Mouse (Mus musculus) midbrain, embryonic 15.5 days (tissue): Measurements from ENCODE around the gene Lsm2. TPM values are rescaled to one million over a fixed set of nuclear protein-coding genes. Genes with fewer than 3 reads are reported as not detected.
A peak's percentile ranks its signal among the peaks of the same experiment; 100 is the strongest.
"Not testable (repeated sequence)": the region's sequence is repeated elsewhere in the genome, so short reads cannot be mapped to it uniquely, and the experiment has no call there.

Experiments
- ATAC-seq: fragments of 200-750 bp; cut with Nextera tagmentation; replicated peaks from 2 replicates; pipeline ENCODE4 v1.8.0; 2017; ENCODE audit warnings: moderate TSS enrichment
- H3K27ac ChIP-seq: fragments of 300-500 bp; sonication (generic); 2 replicates; pipeline ENCODE4 v1.5.1; 2015; ENCODE audit warnings: mild to moderate bottlenecking, inconsistent platforms
- H3K27me3 ChIP-seq: fragments of 300-500 bp; sonication (generic); replicated peaks from 2 replicates; pipeline ENCODE4 v1.6.1; 2015; ENCODE audit warnings: inconsistent platforms
- H3K36me3 ChIP-seq: fragments of 300-500 bp; sonication (generic); replicated peaks from 2 replicates; pipeline ENCODE4 v1.6.1; 2015; ENCODE audit warnings: inconsistent platforms
- H3K4me1 ChIP-seq: fragments of 300-500 bp; sonication (generic); 2 replicates; pipeline ENCODE4 v1.6.1; 2015; ENCODE audit warnings: inconsistent platforms
- H3K4me2 ChIP-seq: fragments of 300-500 bp; sonication (generic); 2 replicates; pipeline ENCODE4 v1.6.1; 2015; ENCODE audit warnings: inconsistent platforms, mild to moderate bottlenecking, moderate library complexity
- H3K4me3 ChIP-seq: fragments of 300-500 bp; sonication (generic); 2 replicates; pipeline ENCODE4 v1.5.1; 2015; ENCODE audit warnings: mild to moderate bottlenecking, inconsistent platforms
- H3K9ac ChIP-seq: fragments of 300-500 bp; sonication (generic); 2 replicates; pipeline ENCODE4 v1.6.1; 2015; ENCODE audit warnings: mild to moderate bottlenecking, inconsistent platforms
- H3K9me3 ChIP-seq: fragments of 300-500 bp; sonication (generic); 2 replicates; pipeline ENCODE4 v1.6.1; 2016; ENCODE audit warnings: inconsistent platforms
- WGBS: fragments of 180-500 bp; shearing (Covaris S2); methylation state at CpG from one replicate; pipeline ENCODE4 v1.1.7; 2015; ENCODE audit warnings: mixed read lengths; 5-methylcytosine and 5-hydroxymethylcytosine counted together
- polyA plus RNA-seq: library from polyadenylated mRNA; unstranded; fragments of >200 nt; fragmentation: Nextera tagmentation; extraction: Ambion mirVana; gene quantifications from 2 replicates; pipeline ENCODE4 v1.2.1, GENCODE M21; 2015

Gene Lsm2
- polyA plus RNA-seq, 1 experiment from 2014 or later: 103 TPM

- Histone ChIP-seq H3K27ac (no peak overlapping the region), H3K9ac (no peak overlapping the region), H3K36me3 (no peaks in the 10 kb centered on the region), H3K27me3 (no peaks in the 10 kb centered on the region), H3K9me3 (no peaks in the 10 kb centered on the region), H3K4me3 (no peak overlapping the region), H3K4me2 (no peak overlapping the region), H3K4me1 (peaks cover 14% of the 10 kb centered on the region)
- no peak for ATAC-seq
- 84% methylated on average over 3 of the region's 3 CpGs for WGBS
Observed at GRCm38 (mm10) chr17:34975581-34976492, 5.8 kb upstream of the Lsm2 start.

DNA sequence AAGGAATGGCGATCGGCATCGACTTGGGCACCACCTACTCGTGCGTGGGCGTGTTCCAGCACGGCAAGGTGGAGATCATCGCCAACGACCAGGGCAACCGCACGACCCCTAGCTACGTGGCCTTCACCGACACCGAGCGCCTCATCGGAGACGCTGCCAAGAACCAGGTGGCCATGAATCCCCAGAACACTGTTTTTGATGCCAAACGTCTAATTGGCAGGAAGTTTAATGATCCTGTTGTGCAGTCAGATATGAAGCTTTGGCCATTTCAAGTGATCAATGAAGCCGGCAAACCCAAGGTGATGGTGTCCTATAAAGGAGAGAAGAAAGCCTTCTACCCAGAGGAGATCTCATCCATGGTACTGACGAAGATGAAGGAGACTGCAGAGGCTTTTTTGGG lies 4.7 kb upstream of the Lsm2 start:
- no peaks in the 10 kb centered on the region for H3K27me3 ChIP-seq
- no peaks in the 10 kb centered on the region for H3K9me3 ChIP-seq
- H3K9ac ChIP-seq: no peak overlapping the region
- no peak overlapping the region for H3K27ac ChIP-seq
- no peak for ATAC-seq
- H3K4me2 ChIP-seq: no peak overlapping the region
- peaks cover 19% of the 10 kb centered on the region for H3K4me1 ChIP-seq
- 94% methylated on average over 20 of the region's 20 CpGs for WGBS
- H3K36me3 ChIP-seq: no peaks in the 10 kb centered on the region
- H3K4me3 ChIP-seq: no peak overlapping the region

DNA sequence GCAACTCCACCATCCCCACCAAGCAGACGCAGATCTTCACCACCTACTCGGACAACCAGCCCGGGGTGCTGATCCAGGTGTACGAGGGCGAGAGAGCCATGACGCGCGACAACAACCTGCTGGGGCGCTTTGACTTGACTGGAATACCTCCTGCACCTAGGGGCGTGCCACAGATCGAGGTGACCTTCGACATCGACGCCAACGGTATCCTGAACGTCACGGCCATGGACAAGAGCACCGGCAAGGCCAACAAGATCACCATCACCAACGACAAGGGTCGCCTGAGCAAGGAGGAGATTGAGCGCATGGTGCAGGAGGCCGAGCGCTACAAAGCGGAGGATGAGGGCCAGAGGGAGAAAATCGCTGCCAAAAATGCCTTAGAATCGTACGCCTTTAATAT lies 3.4 kb upstream of the Lsm2 start:
- Histone ChIP-seq H3K4me2 (no peak overlapping the region), H3K9me3 (no peaks in the 10 kb centered on the region), H3K27ac (no peak overlapping the region), H3K9ac (no peak overlapping the region), H3K4me3 (no peak overlapping the region), H3K36me3 (no peaks in the 10 kb centered on the region), H3K4me1 (peaks cover 23% of the 10 kb centered on the region), H3K27me3 (no peaks in the 10 kb centered on the region)
- WGBS: 90% methylated on average over 27 of the region's 27 CpGs
- no peak for ATAC-seq

DNA sequence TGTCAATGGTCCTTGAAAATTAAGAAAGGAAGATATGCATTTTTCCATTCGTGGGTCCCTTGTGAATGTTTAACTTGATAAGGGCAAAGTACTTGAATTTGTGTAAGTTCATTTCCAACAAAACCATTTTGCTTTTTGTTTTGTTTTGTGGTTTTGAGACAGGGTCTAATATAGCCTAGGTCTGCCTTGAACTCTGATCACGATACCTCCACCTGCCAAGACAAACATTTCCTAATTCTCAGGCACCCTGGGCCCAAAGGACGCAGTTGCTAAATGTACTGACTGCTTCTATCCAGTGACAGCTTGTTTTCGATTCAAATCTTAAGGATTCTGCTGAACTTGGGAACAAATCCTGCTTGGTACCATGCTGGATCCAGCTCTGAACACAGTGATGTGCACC lies 2.0 kb upstream of the Lsm2 start:
- no peak overlapping the region for H3K27ac ChIP-seq
- no peaks in the 10 kb centered on the region for H3K36me3 ChIP-seq
- ATAC-seq: no peak
- no peaks in the 10 kb centered on the region for H3K9me3 ChIP-seq
- H3K9ac ChIP-seq: no peak overlapping the region
- no peaks in the 10 kb centered on the region for H3K27me3 ChIP-seq
- H3K4me2 ChIP-seq: no peak overlapping the region
- H3K4me1 ChIP-seq: peaks cover 23% of the 10 kb centered on the region
- 94% methylated on average over 4 of the region's 4 CpGs for WGBS
- H3K4me3 ChIP-seq: no peak overlapping the region

GRCm38 (mm10) chr17:34980655-34981054 lies 1.0 kb upstream of the Lsm2 start:
- ATAC-seq: no peak
- H3K36me3 ChIP-seq: peaks cover 5% of the 10 kb centered on the region; the same call in 1 of the 2 replicates
- peak overlapping the region; percentile 73 for H3K4me2 ChIP-seq
- H3K4me3 ChIP-seq: peak overlapping the region; percentile 63
- no peaks in the 10 kb centered on the region for H3K27me3 ChIP-seq
- H3K9me3 ChIP-seq: no peaks in the 10 kb centered on the region
- H3K4me1 ChIP-seq: peaks cover 23% of the 10 kb centered on the region
- peak overlapping the region; percentile 96; the same call in 1 of the 2 replicates for H3K27ac ChIP-seq
- H3K9ac ChIP-seq: peak overlapping the region; percentile 69
- 11% methylated on average over 2 of the region's 2 CpGs for WGBS

GRCm38 (mm10) chr17:34982328-34982727 lies 666 bp downstream of the Lsm2 start:
- no peaks in the 10 kb centered on the region for H3K27me3 ChIP-seq
- peak overlapping the region; percentile 73 for H3K4me2 ChIP-seq
- peak overlapping the region; percentile 96 for H3K27ac ChIP-seq
- peaks cover 14% of the 10 kb centered on the region; the same call in 1 of the 2 replicates for H3K36me3 ChIP-seq
- H3K9ac ChIP-seq: peak overlapping the region; percentile 69
- H3K9me3 ChIP-seq: no peaks in the 10 kb centered on the region
- under 1% methylated on average over 15 of the region's 15 CpGs for WGBS
- peak; percentile 38; the same call in 1 of the 2 replicates for ATAC-seq
- H3K4me1 ChIP-seq: peaks cover 23% of the 10 kb centered on the region
- peak overlapping the region; percentile 63 for H3K4me3 ChIP-seq

DNA sequence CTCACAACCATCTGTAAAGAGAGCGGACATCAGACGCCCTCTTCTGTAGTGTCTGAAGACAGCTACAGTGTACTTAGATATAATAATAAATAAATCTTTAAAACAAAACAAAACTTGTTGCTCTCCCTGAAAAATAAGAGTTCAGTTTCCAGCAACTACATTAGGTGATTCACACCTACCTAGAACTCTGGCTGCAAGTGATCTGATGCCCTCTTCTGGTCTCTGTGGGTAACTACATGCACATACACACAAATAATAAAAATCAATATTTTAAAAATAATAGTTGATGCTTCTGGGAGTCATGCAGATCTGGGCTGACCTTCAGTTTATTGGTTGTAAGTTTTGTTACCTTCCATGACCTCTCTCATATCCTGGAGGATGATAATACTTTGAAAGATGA lies 2.6 kb downstream of the Lsm2 start:
- H3K9ac ChIP-seq: no peak overlapping the region
- WGBS: 70% methylated on average over 2 of the region's 2 CpGs
- ATAC-seq: no peak

GRCm38 (mm10) chr17:34994751-34995150 lies 13.1 kb downstream of the Lsm2 start:
- no peaks in the 10 kb centered on the region for H3K9me3 ChIP-seq
- H3K9ac ChIP-seq: no peak overlapping the region
- H3K27ac ChIP-seq: no peak overlapping the region
- ATAC-seq: no peak
- H3K36me3 ChIP-seq: no peaks in the 10 kb centered on the region
- H3K4me2 ChIP-seq: no peak overlapping the region
- H3K4me1 ChIP-seq: peaks cover 2% of the 10 kb centered on the region; the same call in 1 of the 2 replicates
- H3K27me3 ChIP-seq: no peaks in the 10 kb centered on the region
- no peak overlapping the region for H3K4me3 ChIP-seq

More for the DNA sequence above, 2.6 kb downstream of the Lsm2 start:
- Histone ChIP-seq H3K4me3 (no peak overlapping the region), H3K36me3 (peaks cover 14% of the 10 kb centered on the region; the same call in 1 of the 2 replicates), H3K27me3 (no peaks in the 10 kb centered on the region), H3K4me1 (peaks cover 23% of the 10 kb centered on the region), H3K4me2 (no peak overlapping the region), H3K9me3 (no peaks in the 10 kb centered on the region), H3K27ac (no peak overlapping the region)

GRCm38 (mm10) chr17:34995192-34995591 lies 13.5 kb downstream of the Lsm2 start:
- not testable (repeated sequence) for H3K36me3 ChIP-seq, H3K4me2 ChIP-seq, H3K9ac ChIP-seq, H3K27ac ChIP-seq, H3K27me3 ChIP-seq, H3K4me3 ChIP-seq, H3K9me3 ChIP-seq, H3K4me1 ChIP-seq, ATAC-seq
- WGBS: 93% methylated on average over 4 of the region's 4 CpGs

DNA sequence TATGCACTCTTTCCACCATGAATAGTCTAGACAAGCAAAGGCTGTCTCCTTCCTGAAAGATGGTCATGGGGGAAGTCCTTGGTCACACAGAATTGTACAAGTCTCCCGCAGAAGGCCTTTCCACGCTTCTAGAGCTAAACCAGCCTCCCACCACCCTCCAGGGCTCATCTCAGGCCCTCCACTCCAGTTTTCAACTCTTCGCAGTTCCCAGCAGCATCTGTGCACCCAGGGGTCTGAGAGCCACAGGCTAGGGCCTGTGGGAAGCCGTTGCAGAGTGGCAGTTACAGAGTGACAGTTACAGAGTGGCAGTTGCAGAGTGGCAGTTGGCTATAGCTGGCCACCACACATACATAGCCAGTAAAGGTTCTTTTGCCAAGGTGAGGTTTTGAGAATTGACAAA lies 14.3 kb downstream of the Lsm2 start:
- H3K27me3 ChIP-seq, H3K4me1 ChIP-seq, H3K27ac ChIP-seq, H3K9me3 ChIP-seq, H3K9ac ChIP-seq, ATAC-seq, H3K4me3 ChIP-seq, H3K36me3 ChIP-seq, H3K4me2 ChIP-seq: not testable (repeated sequence)
- WGBS: 98% methylated on average over 4 of the region's 4 CpGs

DNA sequence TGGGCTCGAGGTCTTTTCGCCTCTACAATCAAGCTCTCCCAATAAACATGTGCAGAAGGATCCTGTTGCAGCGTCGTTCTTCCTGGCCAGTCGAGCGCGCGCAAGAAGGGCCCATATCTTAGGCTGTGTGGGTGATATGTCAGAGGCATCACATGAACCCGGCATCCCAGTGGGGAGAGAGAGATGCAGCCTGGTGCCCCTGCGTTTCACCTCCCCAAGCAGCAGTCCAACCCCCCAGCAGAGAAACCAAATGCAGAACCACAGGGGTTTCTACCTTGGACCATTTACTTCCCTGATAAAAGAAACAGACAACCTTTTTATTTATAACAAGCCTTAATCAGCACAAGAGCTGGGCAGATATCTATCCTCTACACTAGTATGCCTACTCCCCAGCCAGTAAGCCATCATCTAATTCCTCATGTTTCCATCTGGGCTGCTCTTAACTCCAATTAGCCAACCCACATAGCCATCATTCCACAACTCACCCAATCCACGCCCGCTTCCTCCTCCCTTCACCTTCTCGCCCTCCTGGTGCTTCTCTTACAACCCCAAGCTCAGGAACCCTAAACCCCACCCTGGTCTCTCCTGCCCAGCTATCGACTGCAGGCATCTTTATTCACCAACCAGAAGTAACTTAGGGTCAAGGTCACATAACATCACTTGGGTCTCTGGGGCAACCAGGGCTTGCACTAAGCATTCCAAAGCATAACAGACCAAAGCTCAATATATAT lies 14.9 kb downstream of the Lsm2 start:
- Histone ChIP-seq H3K27me3 (no peaks in the 10 kb centered on the region), H3K36me3 (no peaks in the 10 kb centered on the region), H3K4me3 (no peak overlapping the region), H3K9me3 (no peaks in the 10 kb centered on the region), H3K4me2 (no peak overlapping the region), H3K9ac (no peak overlapping the region), H3K4me1 (peaks cover 9% of the 10 kb centered on the region), H3K27ac (no peak overlapping the region)
- ATAC-seq: no peak
- 90% methylated on average over 14 of the region's 14 CpGs for WGBS

DNA sequence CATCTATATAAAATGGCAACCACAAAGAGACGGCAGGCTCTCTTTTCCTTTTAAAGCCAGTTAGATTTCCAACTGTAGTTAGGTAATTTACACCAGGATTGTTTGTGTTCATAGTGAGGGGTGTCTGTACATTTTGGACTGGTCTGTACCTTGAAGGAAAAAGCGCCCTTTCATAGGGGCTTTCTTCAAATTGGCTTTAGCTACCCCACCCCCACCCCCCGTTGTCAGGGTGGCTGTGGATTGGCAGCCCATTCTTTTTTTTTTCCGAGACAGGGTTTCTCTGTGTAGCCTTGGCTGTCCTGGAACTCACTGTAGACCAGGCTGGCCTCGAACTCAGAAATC lies 15.5 kb downstream of the Lsm2 start:
- Histone ChIP-seq H3K9ac (no peak overlapping the region), H3K27me3 (no peaks in the 10 kb centered on the region), H3K27ac (no peak overlapping the region), H3K4me3 (no peak overlapping the region), H3K4me1 (peaks cover 14% of the 10 kb centered on the region), H3K36me3 (no peaks in the 10 kb centered on the region), H3K4me2 (no peak overlapping the region), H3K9me3 (no peaks in the 10 kb centered on the region)
- 89% methylated on average over 5 of the region's 5 CpGs for WGBS
- no peak for ATAC-seq
